Mouse (Mus musculus): ENCODE data around the gene Fam234a.

DNA sequence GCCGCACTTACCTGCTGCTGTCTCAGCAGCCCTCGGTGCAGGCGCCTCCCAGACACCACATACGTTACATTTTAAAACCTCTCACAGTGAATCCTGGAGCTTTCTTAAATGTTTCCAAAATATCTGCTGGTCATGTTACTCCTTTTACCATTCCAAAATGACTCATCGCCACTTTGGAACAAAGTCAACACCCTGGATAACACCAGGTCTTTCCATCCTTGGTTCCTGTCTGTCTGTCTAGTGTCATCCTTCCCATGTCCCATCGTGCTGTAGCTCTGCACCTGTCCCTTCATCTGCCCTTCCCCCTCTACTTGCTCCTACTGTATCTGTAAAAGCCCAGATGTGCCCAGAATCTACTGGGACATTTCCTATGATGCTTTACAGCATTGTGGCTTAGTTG is 3.1 kb downstream of the Fam234a start:
- no peak for TF ChIP-seq POLR2A (IDR thresholded peaks at IDR 0.05; ENCODE audit: insufficient read depth, low read depth, low read length)
- no peak for TF ChIP-seq CTCF (IDR thresholded peaks at IDR 0.05; ENCODE audit: insufficient read depth, low read depth, low read length)

Data from olfactory bulb, adult 2 months (tissue).